Mouse (Mus musculus): Measurements from ENCODE around the gene Egfr. TPM values are rescaled to one million over a fixed set of nuclear protein-coding genes. Genes with fewer than 3 reads are reported as not detected.

The Egfr gene
- polyA plus RNA-seq, 1 experiment from 2014 or later: 3.5 TPM

- peaks cover 5% of the 10 kb centered on the region for H3K27me3 ChIP-seq (ENCODE audit: low read depth, poor library complexity, severe bottlenecking)
- DNase-seq (ENCODE audit: low spot score): no peak
- H3K27ac ChIP-seq (replicated peaks): no peak overlapping the region
- H3K4me1 ChIP-seq: no peaks in the 10 kb centered on the region
- no peaks in the 10 kb centered on the region for H3K9me3 ChIP-seq (replicated peaks)
- 90% methylated on average over 6 of the region's 6 CpGs for WGBS
- no peaks in the 10 kb centered on the region for H3K36me3 ChIP-seq
- no peak overlapping the region for H3K4me3 ChIP-seq
Observed at GRCm38 (mm10) chr11:16759930-16760329, 7.9 kb downstream of the Egfr start.

DNA sequence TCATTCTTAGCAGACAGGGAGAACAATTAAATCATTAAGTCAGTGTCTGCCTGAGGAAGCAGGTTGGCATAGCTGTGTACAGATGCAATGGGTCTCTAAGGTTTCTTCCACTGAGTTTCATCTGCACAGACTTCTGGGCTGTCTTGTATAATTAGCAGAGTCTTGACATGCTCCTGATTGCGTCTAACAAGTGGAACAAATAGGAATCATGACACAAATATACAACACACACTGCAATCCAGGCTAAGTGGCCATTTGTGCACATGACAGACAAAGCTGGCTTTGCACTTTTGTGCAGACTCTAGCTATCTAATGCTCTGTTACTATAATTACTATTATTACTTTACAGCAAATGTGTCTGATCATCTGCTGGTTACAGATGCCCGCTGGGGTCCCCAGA, 9.2 kb downstream of the Egfr start:
- Histone ChIP-seq H3K4me1 (no peaks in the 10 kb centered on the region), H3K9me3 (replicated peaks) (no peaks in the 10 kb centered on the region), H3K27me3 (ENCODE audit: low read depth, poor library complexity, severe bottlenecking) (no peaks in the 10 kb centered on the region), H3K4me3 (no peak overlapping the region), H3K27ac (replicated peaks) (no peak overlapping the region), H3K36me3 (no peaks in the 10 kb centered on the region)
- WGBS: 91% methylated on average over 2 of the region's 2 CpGs
- no peak for DNase-seq (ENCODE audit: low spot score)

DNA sequence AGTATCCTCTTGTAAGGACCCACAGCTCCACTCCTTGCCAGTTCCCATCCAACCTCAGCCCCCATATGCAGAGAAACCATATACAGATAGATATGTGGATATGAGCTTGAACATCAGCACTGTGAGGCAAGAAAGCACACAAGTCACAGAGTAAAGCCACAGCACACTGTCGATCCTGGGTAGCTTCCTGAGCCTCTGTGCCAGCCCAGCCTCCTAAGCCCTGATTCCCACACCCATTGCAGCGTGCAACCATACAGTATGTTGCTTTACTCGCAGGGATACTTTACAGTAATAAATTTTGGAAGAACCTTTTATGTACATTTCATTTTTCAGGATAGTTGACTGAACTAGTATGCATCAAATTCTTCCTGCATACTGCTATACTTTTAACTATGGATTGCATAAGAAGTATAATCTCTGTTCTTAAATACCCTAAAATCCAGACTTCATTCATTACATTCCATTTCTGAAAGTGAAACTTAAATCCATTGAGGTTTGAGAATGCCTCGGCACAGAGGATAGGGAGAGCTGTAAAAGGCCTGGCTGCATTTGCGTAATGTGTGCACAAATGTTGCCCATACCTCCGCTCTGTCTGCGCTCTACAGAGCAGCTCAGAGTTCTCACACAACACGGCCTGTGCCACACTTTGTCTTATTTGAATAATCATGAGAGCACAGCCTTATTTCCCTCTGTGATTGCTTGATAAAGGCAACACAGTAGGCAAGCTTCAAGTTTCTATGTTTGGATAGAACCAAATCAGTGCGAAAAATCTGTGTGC, 14.2 kb downstream of the Egfr start:
- WGBS: 85% methylated on average over 9 of the region's 9 CpGs
- Histone ChIP-seq H3K4me3 (no peak overlapping the region), H3K27ac (replicated peaks) (no peak overlapping the region), H3K36me3 (no peaks in the 10 kb centered on the region), H3K9me3 (replicated peaks) (no peaks in the 10 kb centered on the region), H3K27me3 (ENCODE audit: low read depth, poor library complexity, severe bottlenecking) (no peaks in the 10 kb centered on the region), H3K4me1 (no peaks in the 10 kb centered on the region)
- DNase-seq (ENCODE audit: low spot score): no peak

GRCm38 (mm10) chr11:16767984-16768383, 16.0 kb downstream of the Egfr start:
- no peaks in the 10 kb centered on the region for H3K9me3 ChIP-seq (replicated peaks)
- H3K27me3 ChIP-seq (ENCODE audit: low read depth, poor library complexity, severe bottlenecking): no peaks in the 10 kb centered on the region
- WGBS: 79% methylated on average over 2 of the region's 2 CpGs
- no peak for DNase-seq (ENCODE audit: low spot score)
- no peak overlapping the region for H3K27ac ChIP-seq (replicated peaks)
- no peaks in the 10 kb centered on the region for H3K4me1 ChIP-seq
- H3K4me3 ChIP-seq: no peak overlapping the region
- H3K36me3 ChIP-seq: no peaks in the 10 kb centered on the region

DNA sequence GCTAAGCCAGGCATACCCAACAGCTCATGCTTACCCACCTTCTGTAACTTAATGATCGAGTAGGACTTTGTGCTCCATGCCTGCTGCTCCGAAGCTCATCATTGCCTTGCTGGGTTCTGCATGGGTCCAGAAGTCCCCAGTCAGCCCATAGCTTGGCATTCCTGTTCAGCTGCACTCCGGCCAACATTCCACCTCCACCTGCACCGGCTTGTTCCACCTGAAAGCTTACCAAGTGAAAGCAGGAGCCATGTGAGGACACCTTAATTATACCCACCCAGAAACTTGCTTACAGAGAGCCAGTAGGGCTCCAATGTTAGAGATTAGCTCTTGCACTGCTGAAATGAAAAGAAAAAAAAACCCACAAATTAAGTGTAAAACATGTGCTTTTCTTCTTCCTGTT, 17.3 kb downstream of the Egfr start:
- DNase-seq (ENCODE audit: low spot score): no peak
- Histone ChIP-seq H3K27ac (replicated peaks) (no peak overlapping the region), H3K27me3 (ENCODE audit: low read depth, poor library complexity, severe bottlenecking) (no peaks in the 10 kb centered on the region), H3K36me3 (no peaks in the 10 kb centered on the region), H3K9me3 (replicated peaks) (no peaks in the 10 kb centered on the region), H3K4me3 (no peak overlapping the region), H3K4me1 (no peaks in the 10 kb centered on the region)
- WGBS: 96% methylated on average over 4 of the region's 4 CpGs

GRCm38 (mm10) chr11:16769709-16770303, 17.8 kb downstream of the Egfr start:
- H3K36me3 ChIP-seq: no peaks in the 10 kb centered on the region
- WGBS: 88% methylated on average over 3 of the region's 3 CpGs
- no peaks in the 10 kb centered on the region for H3K27me3 ChIP-seq (ENCODE audit: low read depth, poor library complexity, severe bottlenecking)
- no peaks in the 10 kb centered on the region for H3K4me1 ChIP-seq
- H3K9me3 ChIP-seq (replicated peaks): no peaks in the 10 kb centered on the region
- DNase-seq (ENCODE audit: low spot score): no peak
- H3K27ac ChIP-seq (replicated peaks): no peak overlapping the region
- H3K4me3 ChIP-seq: no peak overlapping the region

DNA sequence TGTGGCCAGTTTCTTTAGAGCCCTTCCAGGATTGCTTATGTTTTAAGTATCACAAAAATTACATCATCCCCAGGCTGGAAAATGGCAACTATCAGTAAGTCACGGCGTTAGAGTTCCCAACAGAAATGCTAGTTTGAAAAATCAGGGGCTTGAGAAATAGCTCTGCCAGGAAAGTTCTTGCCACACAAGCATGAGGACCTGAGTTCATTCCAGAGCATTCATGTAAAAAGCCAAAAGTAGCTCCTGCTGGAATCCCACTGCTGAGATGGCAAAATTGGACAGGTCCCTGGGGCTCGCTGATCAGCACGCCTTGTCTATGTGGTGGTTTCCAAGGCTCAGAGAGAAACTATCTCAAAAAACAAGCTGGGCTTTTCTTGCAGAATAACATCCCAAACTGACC, 19.0 kb downstream of the Egfr start:
- H3K4me3 ChIP-seq: no peak overlapping the region
- H3K27me3 ChIP-seq (ENCODE audit: low read depth, poor library complexity, severe bottlenecking): no peaks in the 10 kb centered on the region
- no peak for DNase-seq (ENCODE audit: low spot score)
- H3K9me3 ChIP-seq (replicated peaks): no peaks in the 10 kb centered on the region
- WGBS: 90% methylated on average over 4 of the region's 4 CpGs
- H3K27ac ChIP-seq (replicated peaks): no peak overlapping the region
- no peaks in the 10 kb centered on the region for H3K36me3 ChIP-seq
- no peaks in the 10 kb centered on the region for H3K4me1 ChIP-seq

DNA sequence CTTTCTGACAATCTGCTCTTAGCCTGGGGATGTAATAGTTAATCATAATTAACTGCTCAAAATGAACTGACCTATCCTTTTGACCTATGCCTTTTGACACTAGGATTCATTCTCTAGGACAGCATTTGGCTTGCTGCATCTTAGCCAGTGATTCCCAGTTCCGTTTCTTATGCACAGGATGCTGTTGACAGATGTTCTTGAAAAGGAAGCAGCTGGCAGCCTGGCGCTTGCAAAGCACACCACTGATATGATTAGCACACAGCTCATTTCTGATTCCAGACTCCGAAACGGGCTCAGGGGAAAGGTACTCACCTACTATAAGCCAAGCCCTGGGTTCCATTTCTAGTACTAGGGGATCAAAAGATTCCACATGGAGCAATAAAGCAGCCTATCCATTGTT, 20.7 kb downstream of the Egfr start:
- no peak for DNase-seq (ENCODE audit: low spot score)
- Histone ChIP-seq H3K4me3 (no peak overlapping the region), H3K4me1 (no peaks in the 10 kb centered on the region; the same call in 1 of the 2 replicates), H3K36me3 (no peaks in the 10 kb centered on the region), H3K9me3 (replicated peaks) (no peaks in the 10 kb centered on the region), H3K27ac (replicated peaks) (no peak overlapping the region), H3K27me3 (ENCODE audit: low read depth, poor library complexity, severe bottlenecking) (no peaks in the 10 kb centered on the region)
- 70% methylated on average over 4 of the region's 4 CpGs for WGBS

DNA sequence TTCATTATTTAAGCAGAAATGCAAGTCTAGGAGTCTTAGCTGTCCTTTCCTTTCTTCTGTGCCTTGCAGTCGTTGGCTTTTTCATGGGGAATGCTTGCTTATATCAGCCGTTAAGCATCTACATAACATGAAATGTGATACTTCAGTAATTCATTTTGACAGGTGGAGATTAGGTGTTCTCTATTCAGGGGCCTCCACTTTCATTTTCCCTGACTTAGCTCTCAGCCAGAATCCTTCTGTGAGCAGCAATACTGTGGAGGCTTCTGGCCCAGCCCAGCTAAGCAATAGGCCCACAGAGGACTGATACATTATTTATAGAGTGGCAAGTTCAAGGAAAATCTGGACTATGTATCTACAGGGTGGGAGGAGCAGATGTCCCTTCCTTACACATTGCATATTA, 25.0 kb downstream of the Egfr start:
- no peak overlapping the region for H3K27ac ChIP-seq (replicated peaks)
- H3K27me3 ChIP-seq (ENCODE audit: low read depth, poor library complexity, severe bottlenecking): no peaks in the 10 kb centered on the region
- H3K4me1 ChIP-seq: peaks cover 16% of the 10 kb centered on the region
- DNase-seq (ENCODE audit: low spot score): no peak
- H3K36me3 ChIP-seq: no peaks in the 10 kb centered on the region
- H3K4me3 ChIP-seq: no peak overlapping the region
- WGBS: 87% methylated on average over 2 of the region's 2 CpGs
- H3K9me3 ChIP-seq (replicated peaks): no peaks in the 10 kb centered on the region

GRCm38 (mm10) chr11:16781604-16782003, 29.6 kb downstream of the Egfr start:
- Histone ChIP-seq H3K9me3 (replicated peaks) (no peaks in the 10 kb centered on the region), H3K4me1 (peaks cover 16% of the 10 kb centered on the region), H3K27ac (replicated peaks) (no peak overlapping the region), H3K4me3 (no peak overlapping the region), H3K36me3 (no peaks in the 10 kb centered on the region), H3K27me3 (ENCODE audit: low read depth, poor library complexity, severe bottlenecking) (no peaks in the 10 kb centered on the region)
- DNase-seq (ENCODE audit: low spot score): no peak
- 82% methylated on average over 2 of the region's 2 CpGs for WGBS

- no peak overlapping the region for H3K27ac ChIP-seq (replicated peaks)
- no peaks in the 10 kb centered on the region for H3K9me3 ChIP-seq (replicated peaks)
- WGBS: 93% methylated on average over 8 of the region's 8 CpGs
- peaks cover 16% of the 10 kb centered on the region for H3K4me1 ChIP-seq
- H3K4me3 ChIP-seq: no peak overlapping the region
- no peak for DNase-seq (ENCODE audit: low spot score)
- no peaks in the 10 kb centered on the region for H3K36me3 ChIP-seq
- H3K27me3 ChIP-seq (ENCODE audit: low read depth, poor library complexity, severe bottlenecking): no peaks in the 10 kb centered on the region
Observed at GRCm38 (mm10) chr11:16783926-16784659, 32.1 kb downstream of the Egfr start.

- H3K27me3 ChIP-seq (ENCODE audit: low read depth, poor library complexity, severe bottlenecking): no peaks in the 10 kb centered on the region
- H3K27ac ChIP-seq (replicated peaks): no peak overlapping the region
- no peaks in the 10 kb centered on the region for H3K36me3 ChIP-seq
- H3K9me3 ChIP-seq (replicated peaks): no peaks in the 10 kb centered on the region
- WGBS: 73% methylated on average over 5 of the region's 5 CpGs
- no peak overlapping the region for H3K4me3 ChIP-seq
- DNase-seq (ENCODE audit: low spot score): no peak
- H3K4me1 ChIP-seq: no peaks in the 10 kb centered on the region
Observed at GRCm38 (mm10) chr11:16792638-16793585, 40.9 kb downstream of the Egfr start.

Data from midbrain, embryonic 10.5 days (tissue).